In genomic region chr6:39916514-39916913, GRCm38 (mm10) we compare ENCODE assay signal across 23 mouse cellular contexts. TPM values are rescaled to one million over a fixed set of nuclear protein-coding genes. Genes with fewer than 3 reads are reported as not detected.
DNase-seq lines count a peak whose midpoint lies in the region; ATAC-seq and TF ChIP-seq lines count a peak whose summit lies in the region.
"Had no signal": no experiment of that assay in that cellular context is flagged by ENCODE, and none has a peak within 500 bp of the region (broad histone marks: within the 10 kb centered on the region; RNA-seq: fewer than 3 reads in every experiment).

No protein-coding gene starts in this region.

- no peak for TF ChIP-seq POLR2A in CH12.LX (IDR thresholded peaks at IDR 0.05; ENCODE audit: low read depth, low read length)

- dilution Hi-C loops in CH12.LX (cut with MboI; ENCODE audit: extremely low pct_ligation_motif_present, extremely low pct_unique_long_range_greater_than_20kb, low sequenced_read_pairs) = no loop called here

- H3K36me3 ChIP-seq in hindbrain, embryonic 10.5 days = no peaks in the 10 kb centered on the region
- H3K36me3 ChIP-seq in hindbrain, embryonic 11.5 days (ENCODE audit: control insufficient read depth, insufficient read depth, low read length) = no peaks in the 10 kb centered on the region
- H3K36me3 ChIP-seq in CH12.LX (replicated peaks in 1 of 2; ENCODE audit: control insufficient read depth in 1 of 2, insufficient read depth in 1 of 2, low read length in 1 of 2) = no peaks in the 10 kb centered on the region
- H3K36me3 ChIP-seq: embryonic facial prominence, embryonic 12.5 days; embryonic facial prominence, embryonic 15.5 days; intestine, embryonic 15.5 days had no signal

- in situ Hi-C loops in CH12.LX (cut with MboI; ENCODE audit: low pct_ligation_motif_present, low pct_unique_long_range_greater_than_20kb, low sequenced_read_pairs) = no loop called here

- TF ChIP-seq RAD21 in CH12.LX (IDR thresholded peaks at IDR 0.05; ENCODE audit: low read depth, low read length) = no peak

- H3K79me2 ChIP-seq in CH12.LX (replicated peaks; ENCODE audit: control insufficient read depth, extremely low read depth, insufficient read depth, poor library complexity, severe bottlenecking) = no peaks in the 10 kb centered on the region

- H3K9ac ChIP-seq in hindbrain, embryonic 11.5 days (ENCODE audit: low read depth, low read length) = no peak overlapping the region
- no peak overlapping the region for H3K9ac ChIP-seq in CH12.LX (ENCODE audit: insufficient read depth, low read depth)
- H3K9ac ChIP-seq: embryonic facial prominence, embryonic 12.5 days; embryonic facial prominence, embryonic 15.5 days; forebrain, postnatal 0 days; intestine, embryonic 15.5 days had no signal

- no peak for DNase-seq in hindbrain, embryonic 10.5 days (ENCODE audit: low spot score)
- no peak for DNase-seq in hindbrain, embryonic 11.5 days (ENCODE audit: low spot score)
- DNase-seq in left cerebral cortex, adult 2 months (ENCODE audit: extremely low spot score in 1 of 2, low spot score in 2 of 2) = no peak
- no peak for DNase-seq in left cerebral cortex, adult 18-20 months (ENCODE audit: low spot score in 2 of 2)
- DNase-seq in CH12.LX (ENCODE audit: extremely low read depth) = no peak
- peak; percentile 54 for DNase-seq in brain, adult 2 months (ENCODE audit: low read depth, low spot score)
- DNase-seq in kidney, adult 8-10 months = no peak
- DNase-seq: adrenal gland, adult 8-10 months; adrenal gland, postnatal 25 days; B cell, adult 2 months; forebrain, postnatal 0 days; gastrocnemius, postnatal 10 days; gastrocnemius, postnatal 36 days had no signal

- H3K4me2 ChIP-seq in hindbrain, embryonic 11.5 days (replicated peaks; ENCODE audit: low read depth, low read length) = no peak overlapping the region
- peak overlapping the region; percentile 55 for H3K4me2 ChIP-seq in CH12.LX (ENCODE audit: insufficient read depth, low read depth, poor library complexity, severe bottlenecking)
- H3K4me2 ChIP-seq: embryonic facial prominence, embryonic 12.5 days; embryonic facial prominence, embryonic 15.5 days; heart, embryonic 11.5 days; intestine, embryonic 15.5 days had no signal

- H3K4me3 ChIP-seq in hindbrain, embryonic 10.5 days = no peak overlapping the region
- H3K4me3 ChIP-seq in hindbrain, embryonic 11.5 days (ENCODE audit: low read depth, low read length) = no peak overlapping the region
- H3K4me3 ChIP-seq in left cerebral cortex, adult 2 months = no peak overlapping the region
- no peak overlapping the region for H3K4me3 ChIP-seq in CH12.LX (replicated peaks in 1 of 3; ENCODE audit: low read depth in 2 of 3, low read length in 2 of 3, poor library complexity in 1 of 3)
- H3K4me3 ChIP-seq: embryonic facial prominence, embryonic 12.5 days; embryonic facial prominence, embryonic 15.5 days; intestine, embryonic 15.5 days had no signal

- intact Hi-C loops in left cerebral cortex, adult 2 months (cut with DNase I) = no loop called here

- peak overlapping the region; percentile 59 for H3K27ac ChIP-seq in hindbrain, embryonic 10.5 days
- H3K27ac ChIP-seq in hindbrain, embryonic 11.5 days (ENCODE audit: low read depth, low read length) = no peak overlapping the region
- peak overlapping the region; percentile 56 for H3K27ac ChIP-seq in left cerebral cortex, adult 2 months
- H3K27ac ChIP-seq in CH12.LX (ENCODE audit: insufficient read depth, low read depth) = no peak overlapping the region
- H3K27ac ChIP-seq: embryonic facial prominence, embryonic 12.5 days; embryonic facial prominence, embryonic 15.5 days; intestine, embryonic 15.5 days had no signal

- H3K27me3 ChIP-seq in hindbrain, embryonic 10.5 days (ENCODE audit: insufficient read depth, poor library complexity, severe bottlenecking) = no peaks in the 10 kb centered on the region; the same call in 1 of the 2 replicates
- no peaks in the 10 kb centered on the region for H3K27me3 ChIP-seq in hindbrain, embryonic 11.5 days (ENCODE audit: control insufficient read depth, insufficient read depth, low read length)
- H3K27me3 ChIP-seq in CH12.LX (replicated peaks) = no peaks in the 10 kb centered on the region
- H3K27me3 ChIP-seq: embryonic facial prominence, embryonic 12.5 days; embryonic facial prominence, embryonic 15.5 days; intestine, embryonic 15.5 days had no signal

- ATAC-seq in hindbrain, embryonic 11.5 days (ENCODE audit: low FRiP score) = no peak
- ATAC-seq: activated CD4-positive, CD25-positive, alpha-beta regulatory T cell, adult 4 months; forebrain, postnatal 0 days; hindbrain, embryonic 16.5 days; intestine, embryonic 15.5 days had no signal

- TF ChIP-seq CTCF in left cerebral cortex, adult 2 months (IDR thresholded peaks at IDR 0.05) = no peak
- TF ChIP-seq CTCF in CH12.LX (conservative IDR thresholded peaks at IDR 0.05 in 1 of 2, IDR thresholded peaks at IDR 0.05 in 1 of 2; ENCODE audit: low read depth in 2 of 2, low read length in 2 of 2) = no peak

- no peaks in the 10 kb centered on the region for H3K9me3 ChIP-seq in hindbrain, embryonic 10.5 days
- no peaks in the 10 kb centered on the region for H3K9me3 ChIP-seq in hindbrain, embryonic 11.5 days (ENCODE audit: control insufficient read depth, low read length)
- H3K9me3 ChIP-seq in CH12.LX (replicated peaks; ENCODE audit: low read length) = no peaks in the 10 kb centered on the region
- H3K9me3 ChIP-seq: embryonic facial prominence, embryonic 12.5 days; embryonic facial prominence, embryonic 15.5 days; intestine, embryonic 15.5 days had no signal

- peaks cover 18% of the 10 kb centered on the region for H3K4me1 ChIP-seq in hindbrain, embryonic 10.5 days (replicated peaks)
- H3K4me1 ChIP-seq in hindbrain, embryonic 11.5 days (replicated peaks; ENCODE audit: control insufficient read depth, insufficient read depth, low read length) = 0 out of 2 replicates have a peak, but pooled peaks cover 2% of the 10 kb centered on the region
- H3K4me1 ChIP-seq in CH12.LX (ENCODE audit: control insufficient read depth in 1 of 2, insufficient read depth in 2 of 2) = peaks cover 7 to 11% of the 10 kb centered on the region in 2 experiments
- H3K4me1 ChIP-seq: embryonic facial prominence, embryonic 12.5 days; embryonic facial prominence, embryonic 15.5 days; intestine, embryonic 15.5 days had no signal

- TF ChIP-seq EP300 in CH12.LX (IDR thresholded peaks at IDR 0.05; ENCODE audit: low read length) = no peak

- 88% methylated on average over 4 of the region's 4 CpGs for WGBS in hindbrain, embryonic 10.5 days
- WGBS in hindbrain, embryonic 11.5 days = 87% methylated on average over 4 of the region's 4 CpGs

TF ChIP-seq in CH12.LX, 34 proteins besides CTCF, POLR2A, EP300 and RAD21:
- TF ChIP-seq ETS1 (conservative IDR thresholded peaks at IDR 0.05; ENCODE audit: low read depth, low read length) (no peak), E2F4 (IDR thresholded peaks at IDR 0.05; ENCODE audit: insufficient replicate concordance, low read depth, low read length) (no peak), HCFC1 (IDR thresholded peaks at IDR 0.05; ENCODE audit: low read depth, low read length) (no peak), POLR2AphosphoS2 (IDR thresholded peaks at IDR 0.05; ENCODE audit: low read depth, low read length) (no peak), SIN3A (IDR thresholded peaks at IDR 0.05; ENCODE audit: low read length) (no peak)

RNA-seq across cellular contexts. Expression of gene Tmem178b, which starts 43.4 kb away (rescaled TPM):
- polyA plus RNA-seq in hindbrain, embryonic 10.5 days (2016; fragmentation: Nextera tagmentation; extraction: Ambion mirVana) = 2.8 and 7.0 TPM in 2 replicates
- 9.9 and 10.5 TPM in 2 replicates for polyA plus RNA-seq in hindbrain, embryonic 11.5 days (2014; fragmentation: Nextera tagmentation; extraction: Ambion mirVana)
- total RNA-seq in left cerebral cortex, adult 2 months (2021) = 100 to 1,000 TPM; 249 to 268 TPM
- total RNA-seq in left cerebral cortex, adult 18-20 months (2021) = 100 to 1,000 TPM; 193 to 222 TPM
- total RNA-seq in CH12.LX (2012; rRNA removed) (not detected in 2 replicates), CH12.LX (2014; rRNA removed) (not detected in 2 replicates)
- not detected in 2 replicates for polyA plus RNA-seq in CH12.LX (2012; ENCODE audit: insufficient read length, low read depth)
- total RNA-seq: granulocyte monocyte progenitor cell, adult 5-6 weeks; hematopoietic stem cell, adult 5-6 weeks; MEL had no signal
- polyA plus RNA-seq: activated CD4-positive, CD25-positive, alpha-beta regulatory T cell, adult 4 months; heart, embryonic 14.5 days had no signal

Comparison
In these comparisons a context has a peak if more than half of its experiments do, and no peak if none do; other contexts are left out.
1. H3K27ac ChIP-seq: peak in hindbrain, embryonic 10.5 days (single experiment) and left cerebral cortex, adult 2 months (single experiment); none in hindbrain, embryonic 11.5 days (single experiment) and CH12.LX (single experiment).
2. RNA of gene Tmem178b, which starts 43.4 kb away (total RNA-seq): 249 to 268 TPM in left cerebral cortex, adult 2 months and 193 to 222 TPM in left cerebral cortex, adult 18-20 months; not detected in CH12.LX; every median in the first group is over 100 times any median in the second.